Mouse (Mus musculus): Measurements from ENCODE around the gene Spop. TPM values are rescaled to one million over a fixed set of nuclear protein-coding genes. Genes with fewer than 3 reads are reported as not detected.

Spop gene
- polyA plus RNA-seq, 1 experiment from 2014 or later: 89.6 TPM

DNA sequence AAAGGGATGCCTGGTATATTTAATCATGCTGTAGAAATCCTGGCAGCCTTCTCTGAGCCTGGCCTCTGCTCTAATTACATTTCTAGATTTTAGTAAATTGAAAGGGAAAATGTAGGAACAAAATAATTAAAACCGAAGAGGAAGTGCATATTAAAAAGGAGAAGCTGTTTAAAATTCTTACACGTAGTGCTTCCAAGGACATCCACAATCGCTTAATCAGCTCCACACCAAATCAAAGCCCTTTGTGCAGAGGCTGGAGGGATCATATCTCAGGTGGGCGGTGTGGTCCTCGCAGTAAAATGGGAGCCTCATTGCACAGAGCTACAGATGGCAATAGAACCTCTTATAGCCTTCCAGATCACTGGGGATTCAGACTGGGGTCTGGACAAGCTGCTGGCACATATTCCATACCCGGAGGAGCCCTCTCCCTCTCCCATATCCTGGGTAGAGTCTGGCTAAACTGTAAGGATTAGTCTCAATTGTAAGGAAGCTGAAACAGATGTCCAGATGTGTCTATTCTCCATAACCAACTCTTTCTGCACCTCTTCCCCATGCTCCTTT is 2.3 kb upstream of the Spop start:
- H3K4me1 ChIP-seq (ENCODE audit: control insufficient read depth in 2 of 2, insufficient read depth in 2 of 2, low read length in 2 of 2): peaks cover 3 to 15% of the 10 kb centered on the region in 2 experiments; a peak in 3 of 4 replicates
- H3K27ac ChIP-seq (replicated peaks in 1 of 2; ENCODE audit: control insufficient read depth in 1 of 2, insufficient read depth in 1 of 2, low read depth in 2 of 2, low read length in 2 of 2): no peak overlapping the region
- no peak overlapping the region for H3K9ac ChIP-seq (ENCODE audit: low read length)
- H3K36me3 ChIP-seq (ENCODE audit: control insufficient read depth, insufficient read depth, low read length): no peaks in the 10 kb centered on the region
- 65% methylated on average over 6 of the region's 6 CpGs for WGBS
- no peaks in the 10 kb centered on the region for H3K9me3 ChIP-seq (ENCODE audit: control insufficient read depth, low read length)
- no peak for ATAC-seq (ENCODE audit: insufficient number of reproducible peaks, insufficient read depth, low FRiP score, low read depth)
- H3K4me2 ChIP-seq (ENCODE audit: low read length): no peak overlapping the region
- H3K27me3 ChIP-seq (ENCODE audit: control insufficient read depth, insufficient read depth, low read length): no peaks in the 10 kb centered on the region
- H3K4me3 ChIP-seq (ENCODE audit: control insufficient read depth in 1 of 2, insufficient read depth in 1 of 2, low read depth in 1 of 2, low read length in 2 of 2): no peak overlapping the region

DNA sequence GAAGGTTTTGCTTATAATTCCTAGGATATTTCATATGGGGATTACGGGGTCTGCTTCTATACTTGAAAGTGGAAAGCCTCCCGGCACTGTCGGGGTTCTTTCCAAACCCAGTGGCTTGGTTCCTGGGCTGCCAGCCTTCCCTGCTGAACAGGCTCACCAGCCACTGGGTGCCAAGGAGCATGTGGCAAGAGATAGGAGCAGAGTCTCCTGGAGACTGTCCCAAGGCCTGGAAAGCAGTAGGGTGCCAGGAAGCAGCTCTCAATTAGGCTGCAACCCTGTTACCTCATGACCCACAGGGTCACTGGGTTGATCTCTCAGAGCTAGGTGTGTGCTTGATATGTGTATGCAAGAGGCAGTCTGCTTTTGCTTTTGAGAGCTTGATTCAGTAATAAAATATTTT is 1.3 kb upstream of the Spop start:
- Histone ChIP-seq H3K27me3 (ENCODE audit: control insufficient read depth, insufficient read depth, low read length) (no peaks in the 10 kb centered on the region), H3K27ac (replicated peaks in 1 of 2; ENCODE audit: control insufficient read depth in 1 of 2, insufficient read depth in 1 of 2, low read depth in 2 of 2, low read length in 2 of 2) (no peak overlapping the region), H3K4me2 (ENCODE audit: low read length) (no peak overlapping the region)

DNA sequence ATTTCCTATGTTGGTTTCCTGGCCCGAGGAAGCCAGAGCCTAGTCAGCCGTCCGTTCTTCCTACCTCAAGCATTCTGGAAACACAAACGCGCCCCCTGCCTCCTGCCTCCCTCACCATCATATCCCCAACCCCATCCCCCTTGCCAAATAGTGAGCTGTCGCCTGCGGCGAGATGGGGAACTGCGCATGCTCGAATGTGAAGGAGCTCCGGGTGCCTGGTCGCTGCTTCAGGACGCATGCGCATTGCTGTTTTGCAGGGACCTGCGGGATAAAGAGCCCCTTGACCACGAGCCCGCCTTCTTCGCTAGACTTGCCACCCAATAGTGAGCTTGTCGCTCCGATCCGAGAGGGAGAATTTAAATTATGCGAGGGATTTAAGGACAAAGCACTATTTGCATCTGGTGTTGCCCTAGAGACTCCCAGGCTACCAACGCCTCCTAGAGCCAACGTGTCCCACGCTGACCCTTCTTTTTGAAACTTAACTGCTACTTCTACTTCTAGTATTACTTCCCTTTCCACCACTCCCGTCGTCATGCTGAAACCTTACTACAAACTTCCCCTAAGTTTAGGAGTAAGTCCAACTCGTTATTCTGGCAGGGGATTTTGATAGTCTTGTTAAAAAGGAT is 769 bp downstream of the Spop start:
- Histone ChIP-seq H3K27ac (replicated peaks in 1 of 2; ENCODE audit: control insufficient read depth in 1 of 2, insufficient read depth in 1 of 2, low read depth in 2 of 2, low read length in 2 of 2) (peak overlapping the region; percentile 96 to 97), H3K36me3 (ENCODE audit: control insufficient read depth, insufficient read depth, low read length) (0 out of 2 replicates have a peak, but pooled peaks cover 7% of the 10 kb centered on the region), H3K4me2 (ENCODE audit: low read length) (peak overlapping the region; percentile 82), H3K9ac (ENCODE audit: low read length) (peak overlapping the region; percentile 83), H3K9me3 (ENCODE audit: control insufficient read depth, low read length) (no peaks in the 10 kb centered on the region), H3K27me3 (ENCODE audit: control insufficient read depth, insufficient read depth, low read length) (no peaks in the 10 kb centered on the region), H3K4me1 (ENCODE audit: control insufficient read depth in 2 of 2, insufficient read depth in 2 of 2, low read length in 2 of 2) (peaks cover 3 to 18% of the 10 kb centered on the region in 2 experiments; a peak in 3 of 4 replicates), H3K4me3 (ENCODE audit: control insufficient read depth in 1 of 2, insufficient read depth in 1 of 2, low read depth in 1 of 2, low read length in 2 of 2) (peak overlapping the region; percentile 67 to 68)
- peak; percentile 87 for ATAC-seq (ENCODE audit: insufficient number of reproducible peaks, insufficient read depth, low FRiP score, low read depth)
- 0% methylated on average over 28 of the region's 28 CpGs for WGBS

More for the DNA sequence above, 1.3 kb upstream of the Spop start:
- ATAC-seq (ENCODE audit: insufficient number of reproducible peaks, insufficient read depth, low FRiP score, low read depth): no peak
- Histone ChIP-seq H3K4me3 (ENCODE audit: control insufficient read depth in 1 of 2, insufficient read depth in 1 of 2, low read depth in 1 of 2, low read length in 2 of 2) (no peak overlapping the region), H3K4me1 (ENCODE audit: control insufficient read depth in 2 of 2, insufficient read depth in 2 of 2, low read length in 2 of 2) (peaks cover 3 to 18% of the 10 kb centered on the region in 2 experiments; a peak in 3 of 4 replicates), H3K9ac (ENCODE audit: low read length) (no peak overlapping the region), H3K9me3 (ENCODE audit: control insufficient read depth, low read length) (no peaks in the 10 kb centered on the region), H3K36me3 (ENCODE audit: control insufficient read depth, insufficient read depth, low read length) (no peaks in the 10 kb centered on the region)
- WGBS: 84% methylated on average over 3 of the region's 3 CpGs

DNA sequence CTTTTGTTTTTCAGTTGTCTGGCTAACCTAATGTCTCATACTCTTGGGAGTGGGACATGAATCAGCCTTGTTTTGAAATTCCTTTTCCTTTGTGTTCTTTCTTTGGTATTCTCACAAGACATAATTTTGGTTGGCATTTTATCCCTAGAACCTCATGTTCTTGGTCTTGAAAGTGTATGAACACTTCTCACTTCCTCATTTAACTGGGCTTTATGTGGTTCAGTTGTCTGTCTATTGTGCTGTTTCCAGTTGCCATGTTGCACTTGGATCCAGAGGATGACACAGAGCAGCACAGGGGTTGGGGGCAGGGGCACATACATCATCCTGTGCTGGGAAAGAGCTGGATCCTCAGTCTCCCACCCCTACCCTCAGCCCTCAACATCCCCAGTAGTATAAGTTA is 2.1 kb downstream of the Spop start:
- H3K4me1 ChIP-seq (ENCODE audit: control insufficient read depth in 2 of 2, insufficient read depth in 2 of 2, low read length in 2 of 2): peaks cover 3 to 18% of the 10 kb centered on the region in 2 experiments; a peak in 3 of 4 replicates
- peak overlapping the region; percentile 83; the same call in 1 of the 2 replicates for H3K9ac ChIP-seq (ENCODE audit: low read length)
- H3K4me3 ChIP-seq (ENCODE audit: control insufficient read depth in 1 of 2, insufficient read depth in 1 of 2, low read depth in 1 of 2, low read length in 2 of 2): peak overlapping the region in 1 of 2 experiments; percentile 68; a peak in 1 of 4 replicates
- no peak for ATAC-seq (ENCODE audit: insufficient number of reproducible peaks, insufficient read depth, low FRiP score, low read depth)
- H3K9me3 ChIP-seq (ENCODE audit: control insufficient read depth, low read length): no peaks in the 10 kb centered on the region
- no peak overlapping the region for H3K27ac ChIP-seq (replicated peaks in 1 of 2; ENCODE audit: control insufficient read depth in 1 of 2, insufficient read depth in 1 of 2, low read depth in 2 of 2, low read length in 2 of 2)
- H3K27me3 ChIP-seq (ENCODE audit: control insufficient read depth, insufficient read depth, low read length): no peaks in the 10 kb centered on the region
- H3K36me3 ChIP-seq (ENCODE audit: control insufficient read depth, insufficient read depth, low read length): 0 out of 2 replicates have a peak, but pooled peaks cover 7% of the 10 kb centered on the region
- H3K4me2 ChIP-seq (ENCODE audit: low read length): peak overlapping the region; percentile 82

GRCm38 (mm10) chr11:95417341-95417740 is 3.5 kb downstream of the Spop start:
- Histone ChIP-seq H3K4me3 (ENCODE audit: control insufficient read depth in 1 of 2, insufficient read depth in 1 of 2, low read depth in 1 of 2, low read length in 2 of 2) (no peak overlapping the region), H3K27ac (replicated peaks in 1 of 2; ENCODE audit: control insufficient read depth in 1 of 2, insufficient read depth in 1 of 2, low read depth in 2 of 2, low read length in 2 of 2) (no peak overlapping the region), H3K4me2 (ENCODE audit: low read length) (no peak overlapping the region), H3K36me3 (ENCODE audit: control insufficient read depth, insufficient read depth, low read length) (0 out of 2 replicates have a peak, but pooled peaks cover 10% of the 10 kb centered on the region), H3K9me3 (ENCODE audit: control insufficient read depth, low read length) (no peaks in the 10 kb centered on the region), H3K4me1 (ENCODE audit: control insufficient read depth in 2 of 2, insufficient read depth in 2 of 2, low read length in 2 of 2) (peaks cover 3 to 18% of the 10 kb centered on the region in 2 experiments; a peak in 3 of 4 replicates), H3K27me3 (ENCODE audit: control insufficient read depth, insufficient read depth, low read length) (no peaks in the 10 kb centered on the region), H3K9ac (ENCODE audit: low read length) (no peak overlapping the region)
- 83% methylated on average over 5 of the region's 5 CpGs for WGBS
- no peak for ATAC-seq (ENCODE audit: insufficient number of reproducible peaks, insufficient read depth, low FRiP score, low read depth)

DNA sequence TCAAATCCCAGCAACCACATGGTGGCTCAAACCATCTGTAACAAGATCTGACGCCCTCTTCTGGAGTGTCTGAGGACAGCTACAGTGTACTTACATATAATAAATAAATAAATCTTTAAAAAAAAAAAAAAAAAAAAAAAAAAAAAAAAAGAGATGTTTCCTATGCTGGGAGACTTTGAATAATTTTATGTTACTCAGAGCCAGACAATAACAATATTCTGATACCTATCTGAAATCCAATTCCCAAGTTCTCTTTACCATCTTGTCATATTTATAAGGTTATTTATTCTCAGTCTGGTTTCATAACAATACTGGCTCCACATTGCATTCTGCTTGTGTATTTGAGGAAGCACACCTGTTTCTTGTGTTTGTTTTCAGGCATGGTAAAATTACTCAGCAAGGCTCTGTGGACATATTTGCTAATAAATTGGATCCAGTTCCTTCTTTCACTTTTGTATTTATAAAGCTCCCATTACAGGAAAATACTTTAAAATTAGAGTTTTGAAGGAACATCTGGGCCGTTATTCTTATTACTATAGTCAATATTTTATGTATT is 7.1 kb downstream of the Spop start:
- Histone ChIP-seq H3K9me3 (ENCODE audit: control insufficient read depth, low read length) (no peaks in the 10 kb centered on the region), H3K36me3 (ENCODE audit: control insufficient read depth, insufficient read depth, low read length) (0 out of 2 replicates have a peak, but pooled peaks cover 10% of the 10 kb centered on the region), H3K4me1 (ENCODE audit: control insufficient read depth in 2 of 2, insufficient read depth in 2 of 2, low read length in 2 of 2) (peaks cover 2 to 11% of the 10 kb centered on the region in 2 experiments; a peak in 3 of 4 replicates), H3K27ac (replicated peaks in 1 of 2; ENCODE audit: control insufficient read depth in 1 of 2, insufficient read depth in 1 of 2, low read depth in 2 of 2, low read length in 2 of 2) (no peak overlapping the region), H3K27me3 (ENCODE audit: control insufficient read depth, insufficient read depth, low read length) (no peaks in the 10 kb centered on the region), H3K9ac (ENCODE audit: low read length) (no peak overlapping the region), H3K4me2 (ENCODE audit: low read length) (no peak overlapping the region), H3K4me3 (ENCODE audit: control insufficient read depth in 1 of 2, insufficient read depth in 1 of 2, low read depth in 1 of 2, low read length in 2 of 2) (no peak overlapping the region)
- ATAC-seq (ENCODE audit: insufficient number of reproducible peaks, insufficient read depth, low FRiP score, low read depth): no peak
- WGBS: 84% methylated on average over 2 of the region's 2 CpGs

- Histone ChIP-seq H3K4me3 (ENCODE audit: control insufficient read depth in 1 of 2, insufficient read depth in 1 of 2, low read depth in 1 of 2, low read length in 2 of 2) (no peak overlapping the region), H3K9me3 (ENCODE audit: control insufficient read depth, low read length) (no peaks in the 10 kb centered on the region), H3K4me1 (ENCODE audit: control insufficient read depth in 2 of 2, insufficient read depth in 2 of 2, low read length in 2 of 2) (0 out of 4 replicates have a peak, but pooled peaks cover 0 to 3% of the 10 kb centered on the region in 2 experiments), H3K9ac (ENCODE audit: low read length) (no peak overlapping the region), H3K36me3 (ENCODE audit: control insufficient read depth, insufficient read depth, low read length) (0 out of 2 replicates have a peak, but pooled peaks cover 10% of the 10 kb centered on the region), H3K27ac (replicated peaks in 1 of 2; ENCODE audit: control insufficient read depth in 1 of 2, insufficient read depth in 1 of 2, low read depth in 2 of 2, low read length in 2 of 2) (no peak overlapping the region), H3K4me2 (ENCODE audit: low read length) (no peak overlapping the region), H3K27me3 (ENCODE audit: control insufficient read depth, insufficient read depth, low read length) (no peaks in the 10 kb centered on the region)
- WGBS: 79% methylated on average over 3 of the region's 3 CpGs
- ATAC-seq (ENCODE audit: insufficient number of reproducible peaks, insufficient read depth, low FRiP score, low read depth): no peak
Measured at GRCm38 (mm10) chr11:95423505-95423904, 9.6 kb downstream of the Spop start.
